In genomic region chr1:135598251-135598879, GRCm38 (mm10) we compare ENCODE assay signal across 30 mouse cellular contexts. TPM values are rescaled to one million over a fixed set of nuclear protein-coding genes. Genes with fewer than 3 reads are reported as not detected.
DNase-seq lines count a peak whose midpoint lies in the region; ATAC-seq lines count a peak whose summit lies in the region.
"Had no signal": no experiment of that assay in that cellular context is flagged by ENCODE, and none has a peak within 500 bp of the region (broad histone marks: within the 10 kb centered on the region; RNA-seq: fewer than 3 reads in every experiment).

No protein-coding gene starts in this region.

- H3K4me1 ChIP-seq in embryonic facial prominence, embryonic 14.5 days (ENCODE audit: control insufficient read depth, insufficient read depth, low read length): 0 out of 2 replicates have a peak, but pooled peaks cover 9% of the 10 kb centered on the region
- H3K4me1 ChIP-seq: stomach, embryonic 15.5 days had no signal

- 54% methylated on average over 8 of the region's 8 CpGs for WGBS in embryonic facial prominence, embryonic 14.5 days

- no peak overlapping the region for H3K9ac ChIP-seq in embryonic facial prominence, embryonic 14.5 days (ENCODE audit: low read depth, low read length)
- H3K9ac ChIP-seq: heart, embryonic 13.5 days; neural tube, embryonic 13.5 days; stomach, embryonic 15.5 days had no signal

- H3K4me3 ChIP-seq in embryonic facial prominence, embryonic 14.5 days (ENCODE audit: low read depth, low read length): no peak overlapping the region
- H3K4me3 ChIP-seq: heart, embryonic 13.5 days; midbrain, embryonic 10.5 days; myocyte; neural tube, embryonic 13.5 days; stomach, embryonic 15.5 days had no signal

- peak; percentile 13 for ATAC-seq in embryonic facial prominence, embryonic 14.5 days (ENCODE audit: low read depth)
- ATAC-seq: midbrain, embryonic 16.5 days had no signal

- H3K27ac ChIP-seq in embryonic facial prominence, embryonic 14.5 days (replicated peaks; ENCODE audit: low read depth, low read length): no peak overlapping the region
- H3K27ac ChIP-seq: heart, embryonic 13.5 days; kidney, postnatal 0 days; stomach, embryonic 15.5 days had no signal

- H3K4me2 ChIP-seq in embryonic facial prominence, embryonic 14.5 days (ENCODE audit: low read depth, low read length): no peak overlapping the region
- H3K4me2 ChIP-seq: heart, embryonic 13.5 days; liver, embryonic 11.5 days; neural tube, embryonic 13.5 days; stomach, embryonic 15.5 days had no signal

- no peaks in the 10 kb centered on the region for H3K36me3 ChIP-seq in embryonic facial prominence, embryonic 14.5 days (ENCODE audit: control insufficient read depth, insufficient read depth, low read length)
- H3K36me3 ChIP-seq: G1E; midbrain, embryonic 10.5 days; neural tube, embryonic 13.5 days; stomach, embryonic 15.5 days had no signal

- DNase-seq in adrenal gland, adult 2 months: peak; percentile 75
- DNase-seq in adrenal gland, adult 18-20 months (ENCODE audit: low spot score in 2 of 2): no peak
- peak; percentile 35 for DNase-seq in 3T3-L1 (ENCODE audit: low read depth, low spot score)
- DNase-seq in adrenal gland, postnatal 10 days: peak; percentile 40
- DNase-seq in embryonic facial prominence, embryonic 14.5 days (ENCODE audit: low spot score): peak; percentile 40
- no peak for DNase-seq in heart, postnatal 4 days
- no peak for DNase-seq in embryo, embryonic 10.5 days (ENCODE audit: low spot score)
- DNase-seq in thymus, postnatal 36 days: no peak
- DNase-seq: cerebellum, adult 2 months; cerebellum, postnatal 25 days; embryo, embryonic 11 days; gastrocnemius, postnatal 10 days; heart, adult 18-20 months; heart, postnatal 14 days; kidney, adult 11 months; left cerebral cortex, postnatal 4 days; lung, adult 18-20 months; lung, postnatal 10 days; right cerebral cortex, adult 18-20 months; right cerebral cortex, postnatal 4 days; thymus, postnatal 25 days had no signal

- H3K27me3 ChIP-seq in embryonic facial prominence, embryonic 14.5 days (replicated peaks; ENCODE audit: control insufficient read depth, insufficient read depth, low read length): no peaks in the 10 kb centered on the region
- H3K27me3 ChIP-seq: heart, embryonic 13.5 days; neural tube, embryonic 13.5 days; stomach, embryonic 15.5 days had no signal

- no peaks in the 10 kb centered on the region for H3K9me3 ChIP-seq in embryonic facial prominence, embryonic 14.5 days (ENCODE audit: control insufficient read depth, low read length)
- H3K9me3 ChIP-seq: G1E; heart, embryonic 13.5 days; midbrain, embryonic 10.5 days; neural tube, embryonic 13.5 days; stomach, embryonic 15.5 days had no signal

RNA-seq across cellular contexts. Expression of gene Nav1, which starts 8.7 kb away (rescaled TPM):
- total RNA-seq in adrenal gland, adult 2 months (2021): 10 to 100 TPM; 13.0 to 17.2 TPM
- polyA plus RNA-seq in adrenal gland, adult 2 months (2012; rRNA removed): 6.1 and 7.2 TPM in 2 replicates
- 10 to 100 TPM; 11.2 to 15.3 TPM for total RNA-seq in adrenal gland, adult 18-20 months (2021)
- total RNA-seq in adrenal gland, postnatal 10 days (2021): 10 to 100 TPM; 20.8 to 35.2 TPM
- 16.7 and 18.0 TPM in 2 replicates for polyA plus RNA-seq in embryonic facial prominence, embryonic 14.5 days (2014; fragmentation: Nextera tagmentation; extraction: Ambion mirVana)
- 10 to 100 TPM; 53.9 to 54.8 TPM for total RNA-seq in heart, postnatal 4 days (2021)
- polyA plus RNA-seq: G1E had no signal

Comparison
In these comparisons a context has a peak if more than half of its experiments do, and no peak if none do; other contexts are left out.
1. DNase-seq: peak in adrenal gland, adult 2 months (single experiment), 3T3-L1 (single experiment), adrenal gland, postnatal 10 days (single experiment) and embryonic facial prominence, embryonic 14.5 days (single experiment); none in adrenal gland, adult 18-20 months (0 of 2), heart, postnatal 4 days (single experiment), embryo, embryonic 10.5 days (single experiment) and thymus, postnatal 36 days (0 of 2).